Mouse (Mus musculus): ENCODE measurements around the gene Galm.

The Galm gene

DNA sequence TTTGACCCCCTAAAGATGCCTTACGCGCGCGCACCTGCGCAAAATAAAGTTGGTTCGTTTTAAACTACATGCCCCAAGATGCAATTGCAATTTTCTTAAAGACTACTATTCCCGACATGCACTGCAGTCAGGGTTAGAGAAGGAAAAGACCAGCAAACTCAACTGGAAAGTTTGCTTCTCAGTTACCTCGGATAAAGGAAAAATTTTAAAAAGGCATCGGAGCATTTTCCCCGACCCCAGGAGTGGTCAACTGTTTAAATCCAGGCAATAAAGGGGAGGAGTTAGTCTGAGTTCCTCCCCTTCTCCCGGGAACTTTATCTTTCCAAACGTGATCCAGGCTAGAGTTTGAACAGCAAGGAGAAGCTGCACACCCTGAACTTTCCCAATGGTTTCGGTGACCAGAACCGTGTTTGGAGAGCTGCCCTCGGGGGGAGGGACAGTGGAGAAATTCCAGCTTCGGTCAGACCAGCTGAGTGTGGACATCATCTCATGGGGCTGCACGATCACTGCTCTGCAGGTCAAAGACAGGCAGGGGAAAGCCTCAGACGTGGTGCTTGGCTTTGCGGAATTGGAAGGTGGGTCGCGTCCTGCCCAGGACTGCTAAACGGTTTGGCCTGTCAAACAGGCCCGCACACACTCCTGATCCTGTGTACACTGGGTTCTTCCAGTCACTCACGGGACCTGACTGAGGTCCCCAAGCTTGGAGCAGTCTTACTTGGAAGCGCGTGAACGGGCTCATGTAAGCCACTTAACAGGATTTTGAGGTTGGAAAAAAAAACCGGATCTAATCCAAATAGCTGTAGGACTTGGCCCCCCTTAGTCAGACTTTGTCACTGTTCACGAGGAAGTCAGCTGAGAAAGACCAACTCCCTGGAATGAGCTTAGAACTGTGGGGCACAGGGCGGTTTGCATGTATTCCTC, at the start of gene Galm:
Galm (plus strand) TSS at position 141 of the 921 bp plus-strand sequence.
- peak in 1 of 2 experiments; percentile 31 for DNase-seq (ENCODE audit: low read depth in 2 of 2, low spot score in 2 of 2)

GRCm38 (mm10) chr17:80078726-80079125, 48.5 kb upstream of the Galm start:
- no peak for DNase-seq (ENCODE audit: low read depth in 2 of 2, low spot score in 2 of 2)

GRCm38 (mm10) chr17:80083223-80083622, 44.0 kb upstream of the Galm start:
- no peak for DNase-seq (ENCODE audit: low read depth in 2 of 2, low spot score in 2 of 2)

DNA sequence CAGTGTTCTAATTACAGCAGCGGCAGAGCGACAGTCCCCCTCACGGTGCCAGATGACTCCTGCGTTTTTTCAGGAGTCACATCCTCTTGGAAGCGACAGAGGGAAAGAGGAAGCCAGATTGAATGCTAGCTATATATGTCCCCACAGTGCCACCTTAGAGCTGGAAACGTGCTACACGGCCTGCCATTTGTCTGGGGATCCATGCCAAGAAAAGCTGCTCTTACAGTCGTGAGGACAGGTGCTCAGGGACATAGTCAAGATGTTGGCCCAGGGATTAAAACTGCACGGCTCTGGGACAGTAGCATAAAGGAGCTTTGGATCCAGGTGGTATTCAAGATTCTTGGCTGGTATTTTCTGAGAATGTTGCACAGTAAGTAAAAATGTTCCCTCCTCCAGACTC, 42.8 kb upstream of the Galm start:
- DNase-seq (ENCODE audit: low read depth in 2 of 2, low spot score in 2 of 2), result no peak

DNA sequence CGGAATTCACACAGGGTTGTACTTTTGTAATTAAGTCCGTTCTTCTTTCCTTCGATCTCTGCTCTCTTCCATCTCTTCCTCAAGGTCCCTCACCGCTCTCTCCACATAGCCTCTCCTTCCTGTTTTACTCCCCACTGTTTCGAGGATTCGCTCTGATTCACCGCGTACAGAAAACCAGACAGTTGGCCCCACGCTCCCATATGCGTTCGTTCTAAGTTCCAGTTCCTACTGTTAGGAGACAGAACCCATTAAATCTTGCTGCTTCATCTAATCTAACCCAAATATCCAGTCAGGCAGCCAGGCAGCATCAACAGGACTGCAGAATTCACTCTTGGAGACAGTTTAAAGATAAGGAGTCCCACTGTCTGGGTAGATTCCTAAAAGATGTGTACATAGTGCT, 40.7 kb upstream of the Galm start:
- DNase-seq (ENCODE audit: low read depth in 2 of 2, low spot score in 2 of 2), result no peak

DNA sequence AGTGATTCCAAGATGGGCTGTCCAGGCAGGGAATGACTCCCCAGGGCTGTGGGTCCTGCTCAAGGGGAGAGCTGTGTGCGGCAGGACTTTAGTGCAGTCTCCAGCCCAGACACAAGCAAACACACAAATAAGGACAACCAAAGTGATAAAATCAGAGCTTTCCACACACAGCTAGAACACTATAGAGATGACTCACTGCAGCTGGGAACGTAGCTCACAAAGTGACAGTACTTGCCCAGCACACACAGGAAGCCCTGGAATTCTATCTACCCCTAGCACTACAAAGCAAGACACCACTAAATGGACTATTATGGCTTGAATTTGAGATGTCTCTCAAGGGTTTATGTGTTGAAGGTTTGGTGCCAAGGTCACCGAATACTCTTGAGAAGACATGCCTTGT, 39.1 kb upstream of the Galm start:
- DNase-seq (ENCODE audit: low read depth in 2 of 2, low spot score in 2 of 2), result no peak

DNA sequence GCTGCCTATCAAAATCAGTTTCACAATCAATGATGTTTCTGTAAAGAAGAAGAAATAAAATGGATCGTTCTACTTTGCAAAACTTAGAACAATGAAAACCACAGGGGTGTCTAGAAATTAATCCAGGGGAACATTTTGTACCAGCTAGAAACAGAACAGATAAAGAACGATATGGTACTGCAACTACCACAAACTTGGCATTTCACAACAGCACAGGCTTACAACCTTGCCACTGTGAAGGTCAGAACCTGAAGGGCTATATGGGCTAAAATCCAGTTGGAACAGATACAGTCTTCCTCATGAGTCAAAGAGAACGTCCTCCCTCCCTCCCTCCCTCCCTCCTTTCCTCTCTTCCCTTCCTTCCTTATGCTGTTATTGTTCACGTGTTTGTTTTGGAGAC, 36.7 kb upstream of the Galm start:
- no peak for DNase-seq (ENCODE audit: low read depth in 2 of 2, low spot score in 2 of 2)

DNA sequence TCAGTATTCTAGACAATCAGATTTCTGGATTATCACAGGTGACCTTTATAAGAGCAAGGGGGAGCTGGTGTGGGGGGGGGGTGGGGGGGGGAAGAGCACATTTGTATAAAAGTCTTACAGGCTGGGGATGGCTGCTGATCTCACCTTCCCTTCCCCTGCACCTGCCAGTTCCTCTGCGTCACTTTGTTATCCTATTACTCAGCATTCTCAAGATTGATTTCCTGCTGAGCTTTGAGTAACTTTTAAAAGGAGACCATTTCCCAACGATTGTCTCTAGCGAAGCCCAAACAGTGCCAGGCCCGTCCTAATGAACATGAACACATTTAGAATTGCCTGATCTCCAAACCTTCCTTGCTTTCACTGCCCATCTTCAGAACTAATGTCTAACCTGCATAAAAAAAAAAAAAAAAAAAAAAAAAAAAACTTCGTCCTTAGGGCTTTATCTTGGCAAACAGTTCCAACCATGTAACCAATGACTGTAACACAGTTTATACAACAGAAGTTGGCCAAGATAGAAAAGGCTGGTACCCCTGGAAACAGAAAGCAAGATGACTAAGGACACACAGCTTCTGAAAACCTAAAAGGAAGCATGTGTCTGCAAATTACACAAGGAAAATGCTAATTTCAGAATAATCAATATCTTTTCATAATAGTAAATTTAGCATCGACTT, 35.3 kb upstream of the Galm start:
- no peak for DNase-seq (ENCODE audit: low read depth in 2 of 2, low spot score in 2 of 2)

DNA sequence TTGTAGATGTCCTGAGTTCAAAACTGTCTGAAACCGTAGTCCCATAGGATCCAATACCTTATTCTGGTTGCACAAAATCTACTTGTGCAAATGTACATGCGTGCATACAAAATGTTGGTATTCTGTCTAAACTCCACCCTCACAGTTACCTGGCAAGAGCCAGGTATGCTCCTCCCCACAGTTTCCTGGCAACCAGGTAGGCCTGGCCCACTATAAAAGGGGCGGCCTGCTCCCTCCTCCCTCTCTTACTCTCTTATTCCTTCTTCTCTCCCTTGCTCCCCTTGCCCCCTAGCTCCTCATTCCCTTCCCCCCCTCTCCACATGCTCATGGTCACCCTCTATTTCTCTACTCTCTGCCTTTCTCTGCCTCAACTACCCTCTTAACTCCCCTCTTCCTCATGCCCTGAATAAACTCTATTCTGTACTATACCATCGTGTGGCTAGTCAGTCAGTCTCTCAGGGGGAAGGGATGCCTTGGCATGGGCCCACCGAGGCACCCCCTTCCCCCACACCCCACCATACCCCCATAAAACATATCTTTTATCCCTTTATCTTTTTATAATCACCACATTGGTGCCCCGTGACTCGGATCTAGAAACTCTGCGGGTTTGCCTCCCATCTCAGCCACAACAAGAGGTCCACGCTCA, 31.9 kb upstream of the Galm start:
- DNase-seq (ENCODE audit: low read depth in 2 of 2, low spot score in 2 of 2), result no peak

DNA sequence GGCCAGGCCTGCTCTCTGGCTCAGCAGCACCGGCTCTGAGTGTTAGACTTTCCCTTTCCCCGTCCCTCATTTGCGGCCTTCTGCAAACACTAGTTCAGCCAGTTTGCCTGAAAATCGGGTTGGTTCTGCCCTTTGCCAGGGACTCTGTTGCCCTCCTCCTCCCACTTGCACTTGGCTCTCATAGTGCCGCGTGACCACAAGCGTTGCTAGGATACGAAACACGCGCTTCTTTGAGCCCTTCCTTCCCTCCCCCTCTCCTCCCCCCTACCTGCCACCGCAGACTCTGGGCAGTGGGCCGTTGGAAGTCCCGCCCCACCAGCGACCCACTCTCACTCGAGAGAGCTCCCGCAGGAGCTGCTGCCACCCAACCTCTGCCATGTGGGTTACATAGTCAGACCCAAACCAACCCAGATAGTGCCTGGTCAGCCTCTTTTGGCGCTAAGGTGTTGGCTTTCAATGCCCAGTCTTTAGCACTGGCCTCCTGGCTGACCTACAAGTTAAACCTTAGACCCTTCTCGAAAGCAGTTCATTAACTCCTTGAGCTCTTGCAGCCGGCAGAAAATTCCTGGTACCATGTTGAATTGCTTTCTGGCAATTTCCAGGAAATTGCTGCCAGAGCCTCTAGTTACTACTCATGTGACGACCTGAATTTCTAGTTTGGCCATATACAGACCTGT, 31.1 kb upstream of the Galm start:
- no peak for DNase-seq (ENCODE audit: low read depth in 2 of 2, low spot score in 2 of 2)

DNA sequence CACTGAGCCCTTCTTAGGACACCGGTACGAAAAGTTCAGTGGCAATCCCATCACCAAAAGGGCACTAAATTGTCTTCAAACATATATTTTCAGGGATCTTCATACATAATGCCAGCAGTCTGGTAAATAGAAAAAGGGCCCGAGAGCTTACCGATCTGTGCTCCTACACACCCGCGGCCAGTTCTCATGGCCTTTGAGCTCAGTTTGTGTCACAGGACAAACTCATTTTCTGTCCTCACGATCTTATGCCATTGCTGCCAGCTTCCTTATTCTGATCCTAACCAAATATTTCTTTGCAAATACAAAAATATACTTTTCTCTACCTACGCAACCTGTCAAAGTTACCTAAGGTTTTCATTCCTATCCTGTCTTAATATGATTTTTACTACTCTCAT, 30.6 kb upstream of the Galm start:
- no peak for DNase-seq (ENCODE audit: low read depth in 2 of 2, low spot score in 2 of 2)

GRCm38 (mm10) chr17:80097221-80097620, 30.1 kb upstream of the Galm start:
- no peak for DNase-seq (ENCODE audit: low read depth in 2 of 2, low spot score in 2 of 2)

GRCm38 (mm10) chr17:80099823-80100222, 27.4 kb upstream of the Galm start:
- DNase-seq (ENCODE audit: low read depth in 2 of 2, low spot score in 2 of 2), result no peak

DNA sequence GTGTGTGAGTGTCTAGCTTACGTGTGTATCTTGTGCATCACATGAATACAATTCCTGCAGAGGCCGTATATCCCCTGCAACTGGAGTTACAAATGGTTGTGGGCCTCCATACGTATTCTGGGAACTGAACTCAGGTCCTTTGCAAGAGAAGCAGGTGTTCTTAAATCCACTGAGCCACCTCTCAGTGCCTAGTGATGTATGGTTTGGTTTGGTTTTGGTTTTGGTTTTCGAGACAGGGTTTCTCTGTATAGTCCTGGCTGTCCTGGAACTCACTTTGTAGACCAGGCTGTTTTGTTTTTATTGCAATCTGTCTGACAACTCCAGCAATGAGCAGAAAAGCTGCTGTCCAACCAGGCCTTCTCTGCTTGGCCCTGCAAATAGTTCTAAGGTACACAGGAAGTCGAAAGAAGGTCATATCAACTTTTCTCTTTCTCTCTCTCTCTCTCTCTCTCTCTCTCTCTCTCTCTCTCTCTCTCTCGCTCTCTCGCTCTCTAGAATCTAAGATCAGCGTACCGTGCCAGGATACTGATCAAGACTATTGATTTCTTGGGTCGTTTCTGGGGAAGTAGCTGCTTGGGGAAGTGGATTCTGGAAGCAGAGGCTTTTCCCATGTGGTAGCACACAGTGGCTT, 21.8 kb upstream of the Galm start:
- DNase-seq (ENCODE audit: low read depth in 2 of 2, low spot score in 2 of 2), result no peak

- no peak for DNase-seq (ENCODE audit: low read depth in 2 of 2, low spot score in 2 of 2)
These were observed 14.5 kb upstream of the Galm start for GRCm38 (mm10) chr17:80112665-80113305.

DNA sequence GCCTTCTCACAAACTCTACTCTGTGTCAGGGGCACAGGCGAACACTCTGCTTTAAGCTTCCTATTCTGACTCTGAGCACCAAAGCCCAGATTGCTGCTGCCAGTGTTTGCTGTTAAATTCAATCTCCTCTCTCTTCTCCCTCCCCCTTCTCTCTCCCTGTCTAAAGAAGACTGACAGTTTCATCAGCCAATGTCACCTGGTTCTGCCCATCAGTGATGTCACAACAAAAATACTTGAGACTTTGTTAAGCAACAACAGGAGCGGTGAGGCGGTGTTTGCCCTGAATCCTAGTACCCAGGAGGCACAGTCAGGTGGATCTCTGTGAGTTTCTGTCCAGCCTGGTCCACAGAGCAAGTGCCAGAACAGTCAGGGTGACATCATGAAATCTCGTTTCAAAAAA, 13.8 kb upstream of the Galm start:
- DNase-seq (ENCODE audit: low read depth in 2 of 2, low spot score in 2 of 2), result no peak

DNA sequence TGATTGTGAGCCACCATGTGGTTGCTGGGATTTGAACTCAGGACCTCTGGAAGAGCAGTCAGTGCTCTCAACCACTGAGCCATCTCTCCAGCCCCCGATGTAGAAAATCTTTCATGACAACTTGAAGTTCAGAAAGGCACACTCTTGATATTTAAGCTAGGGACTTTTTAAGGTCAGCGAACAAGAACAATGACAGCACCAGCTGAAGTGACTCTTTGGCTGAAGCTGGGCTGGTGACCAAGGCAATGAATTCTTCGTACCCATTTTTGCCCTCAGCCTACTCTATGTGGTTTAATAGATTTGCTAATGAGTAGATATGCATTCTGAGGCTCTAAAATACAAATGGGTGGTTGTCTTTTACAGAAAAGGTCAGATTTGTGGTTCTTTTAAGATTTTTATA, 6.9 kb upstream of the Galm start:
- no peak for DNase-seq (ENCODE audit: low read depth in 2 of 2, low spot score in 2 of 2)

GRCm38 (mm10) chr17:80121833-80122232, 5.4 kb upstream of the Galm start:
- DNase-seq (ENCODE audit: low read depth in 2 of 2, low spot score in 2 of 2), result no peak

DNA sequence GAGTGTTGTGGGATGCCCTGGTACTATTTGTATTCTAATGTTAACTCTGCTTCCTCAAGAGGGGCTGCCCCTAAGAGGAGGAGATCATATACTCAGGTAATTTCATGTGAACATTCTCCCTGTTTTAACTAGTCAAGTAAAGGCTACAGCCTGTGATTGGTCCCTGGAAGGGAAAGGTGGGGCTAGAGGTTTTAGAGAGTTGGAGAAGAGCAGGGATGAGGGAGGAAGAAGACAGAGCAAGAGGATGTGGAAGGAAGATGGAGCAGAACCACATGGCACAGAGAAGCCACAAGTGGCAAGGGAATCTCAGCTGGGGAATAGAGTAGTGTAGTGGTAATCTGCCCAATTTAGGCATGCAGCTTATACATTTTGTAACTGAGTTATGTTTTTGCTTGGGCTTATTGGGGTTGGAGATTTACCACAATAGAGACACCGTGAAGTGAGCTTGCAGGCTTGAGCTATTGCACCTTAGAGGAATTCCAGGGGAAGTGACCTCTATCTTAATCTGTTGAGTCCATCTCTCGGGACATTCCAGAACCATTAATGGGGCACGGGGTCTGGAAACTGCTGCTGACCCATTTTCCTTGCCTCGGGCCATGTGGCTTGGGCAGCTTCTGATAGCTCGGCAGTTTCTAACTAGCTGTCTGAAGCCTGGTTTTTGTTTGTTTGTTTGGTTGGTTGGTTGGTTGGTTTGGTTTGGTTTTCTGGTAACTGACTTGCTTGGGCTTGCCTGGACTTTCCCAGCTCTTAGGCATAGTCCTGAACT, 2.1 kb upstream of the Galm start:
- no peak for DNase-seq (ENCODE audit: low read depth in 2 of 2, low spot score in 2 of 2)

GRCm38 (mm10) chr17:80126166-80126565, 1.1 kb upstream of the Galm start:
- DNase-seq (ENCODE audit: low read depth in 2 of 2, low spot score in 2 of 2), result no peak

Measured in CD8-positive naive resting alpha-beta T cell, adult 2 months (primary cell).